Mouse (Mus musculus): ENCODE results near the gene Dupd1. TPM values are rescaled to one million over a fixed set of nuclear protein-coding genes. Genes with fewer than 3 reads are reported as not detected.

Dupd1 gene
- polyA plus RNA-seq, 1 experiment from 2014 or later: not detected

DNA sequence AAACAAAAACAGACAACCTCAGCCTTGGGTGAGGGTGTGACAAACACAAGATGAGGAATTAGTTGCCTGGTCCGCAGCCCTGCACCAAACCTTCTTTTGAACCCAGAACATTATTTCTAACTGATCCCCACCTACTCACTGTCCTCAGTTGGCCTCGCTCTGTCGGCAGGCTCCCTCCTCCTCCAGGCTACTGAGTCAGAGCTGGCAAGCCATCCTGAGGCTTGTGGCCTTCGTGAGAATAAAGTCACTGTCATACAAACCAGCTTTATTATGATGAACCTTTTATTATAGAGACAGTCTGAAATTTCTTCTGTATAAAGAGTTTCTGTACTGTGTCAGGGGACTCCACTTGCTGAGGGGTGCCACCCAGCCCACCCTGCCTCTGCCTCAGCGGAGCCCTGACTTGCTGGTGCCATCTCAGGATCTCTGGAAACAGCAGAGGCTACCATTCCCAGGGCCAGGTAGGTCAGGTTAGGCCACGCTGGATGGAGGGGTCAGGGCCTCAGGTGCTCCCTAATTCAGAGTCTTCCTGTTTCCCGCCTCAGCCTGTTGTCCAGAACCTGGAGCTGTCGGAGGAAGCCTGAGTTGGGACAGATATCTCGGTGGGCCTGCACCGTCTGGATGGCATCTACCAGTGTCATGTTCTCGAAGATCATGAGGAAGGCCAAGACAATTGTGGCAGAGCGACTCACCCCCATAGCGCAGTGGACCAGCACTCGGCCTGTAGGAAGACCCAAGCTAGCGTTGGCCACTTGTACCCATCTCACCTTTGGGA, 18.9 kb upstream of the Dupd1 start:
- no peak for DNase-seq (ENCODE audit: low spot score)
- no peaks in the 10 kb centered on the region for H3K4me1 ChIP-seq (replicated peaks; ENCODE audit: control insufficient read depth, insufficient read depth, low read length)
- H3K27me3 ChIP-seq (ENCODE audit: control insufficient read depth, insufficient read depth, low read length): no peaks in the 10 kb centered on the region
- H3K36me3 ChIP-seq (ENCODE audit: control insufficient read depth, insufficient read depth, low read length): no peaks in the 10 kb centered on the region
- ATAC-seq (ENCODE audit: low FRiP score): no peak
- no peaks in the 10 kb centered on the region for H3K9me3 ChIP-seq (ENCODE audit: control insufficient read depth, low read length)
- 95% methylated on average over 15 of the region's 15 CpGs for WGBS
- H3K27ac ChIP-seq (ENCODE audit: low read depth, low read length): no peak overlapping the region
- H3K9ac ChIP-seq (ENCODE audit: low read depth, low read length): no peak overlapping the region
- no peak overlapping the region for H3K4me3 ChIP-seq (ENCODE audit: low read depth, low read length)
- H3K4me2 ChIP-seq (replicated peaks; ENCODE audit: low read depth, low read length): no peak overlapping the region

DNA sequence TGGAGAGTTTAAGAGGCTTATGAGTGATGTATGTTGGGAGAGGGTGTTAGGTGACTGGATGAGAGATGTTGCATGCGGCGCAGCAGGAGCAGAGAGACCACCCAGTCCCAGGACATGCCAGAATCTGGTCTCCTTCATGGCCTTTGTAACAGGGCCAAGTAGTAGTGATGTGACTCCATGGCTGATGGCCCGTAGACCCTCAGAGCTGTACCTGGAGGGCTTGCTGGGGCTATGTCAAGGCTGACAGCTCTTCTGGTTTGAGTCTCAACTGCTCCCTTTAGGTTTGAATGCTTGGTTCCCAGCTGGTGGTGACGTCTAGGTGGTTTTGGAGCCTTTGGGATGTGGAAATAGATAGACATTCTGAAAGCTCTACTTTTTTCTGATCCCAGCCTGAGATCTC, 15.6 kb upstream of the Dupd1 start:
- Histone ChIP-seq H3K27me3 (ENCODE audit: control insufficient read depth, insufficient read depth, low read length) (no peaks in the 10 kb centered on the region), H3K4me3 (ENCODE audit: low read depth, low read length) (no peak overlapping the region), H3K27ac (ENCODE audit: low read depth, low read length) (no peak overlapping the region), H3K4me2 (replicated peaks; ENCODE audit: low read depth, low read length) (no peak overlapping the region), H3K9ac (ENCODE audit: low read depth, low read length) (no peak overlapping the region), H3K9me3 (ENCODE audit: control insufficient read depth, low read length) (no peaks in the 10 kb centered on the region), H3K36me3 (ENCODE audit: control insufficient read depth, insufficient read depth, low read length) (no peaks in the 10 kb centered on the region), H3K4me1 (replicated peaks; ENCODE audit: control insufficient read depth, insufficient read depth, low read length) (no peaks in the 10 kb centered on the region)
- WGBS: 95% methylated on average over 4 of the region's 4 CpGs
- no peak for DNase-seq (ENCODE audit: low spot score)
- ATAC-seq (ENCODE audit: low FRiP score): no peak

DNA sequence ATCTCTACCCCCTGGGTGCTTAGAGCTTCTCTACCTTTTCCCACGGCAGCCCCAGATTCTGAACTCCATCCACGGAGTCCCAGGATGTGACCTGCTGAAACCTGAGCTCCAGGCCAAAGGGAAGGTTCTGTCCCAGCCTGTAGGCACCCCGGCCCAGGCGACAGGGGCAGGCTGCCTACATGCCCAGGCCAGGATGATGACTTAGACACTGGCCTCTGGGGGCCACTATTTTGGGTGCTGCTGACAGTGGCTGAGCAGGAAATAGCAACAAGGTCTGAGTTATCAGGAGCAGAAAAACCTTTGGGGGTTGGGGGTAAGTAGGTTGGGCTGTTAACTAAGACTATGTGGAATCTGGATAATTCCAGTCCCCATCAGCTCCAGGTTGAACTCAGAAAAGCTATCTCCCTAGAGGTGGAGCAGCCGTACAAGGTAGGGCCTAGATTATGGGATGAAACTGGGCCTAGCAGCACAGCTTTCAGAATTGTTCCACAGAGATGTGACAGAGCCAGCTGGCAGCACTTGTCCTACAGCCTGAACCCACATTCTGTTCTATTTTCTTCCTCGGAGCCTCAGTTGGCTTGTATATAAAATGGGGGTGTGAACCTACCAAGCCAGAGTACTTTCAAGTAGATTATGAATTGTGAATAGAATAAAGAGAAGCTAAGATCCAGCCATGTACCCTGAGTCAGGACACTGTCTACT, 14.8 kb upstream of the Dupd1 start:
- H3K4me2 ChIP-seq (replicated peaks; ENCODE audit: low read depth, low read length): no peak overlapping the region
- no peak overlapping the region for H3K4me3 ChIP-seq (ENCODE audit: low read depth, low read length)
- no peak overlapping the region for H3K9ac ChIP-seq (ENCODE audit: low read depth, low read length)
- DNase-seq (ENCODE audit: low spot score): no peak
- H3K27me3 ChIP-seq (ENCODE audit: control insufficient read depth, insufficient read depth, low read length): no peaks in the 10 kb centered on the region
- no peak for ATAC-seq (ENCODE audit: low FRiP score)
- no peaks in the 10 kb centered on the region for H3K9me3 ChIP-seq (ENCODE audit: control insufficient read depth, low read length)
- no peak overlapping the region for H3K27ac ChIP-seq (ENCODE audit: low read depth, low read length)
- H3K36me3 ChIP-seq (ENCODE audit: control insufficient read depth, insufficient read depth, low read length): no peaks in the 10 kb centered on the region
- WGBS: 82% methylated on average over 6 of the region's 6 CpGs
- no peaks in the 10 kb centered on the region for H3K4me1 ChIP-seq (replicated peaks; ENCODE audit: control insufficient read depth, insufficient read depth, low read length)

DNA sequence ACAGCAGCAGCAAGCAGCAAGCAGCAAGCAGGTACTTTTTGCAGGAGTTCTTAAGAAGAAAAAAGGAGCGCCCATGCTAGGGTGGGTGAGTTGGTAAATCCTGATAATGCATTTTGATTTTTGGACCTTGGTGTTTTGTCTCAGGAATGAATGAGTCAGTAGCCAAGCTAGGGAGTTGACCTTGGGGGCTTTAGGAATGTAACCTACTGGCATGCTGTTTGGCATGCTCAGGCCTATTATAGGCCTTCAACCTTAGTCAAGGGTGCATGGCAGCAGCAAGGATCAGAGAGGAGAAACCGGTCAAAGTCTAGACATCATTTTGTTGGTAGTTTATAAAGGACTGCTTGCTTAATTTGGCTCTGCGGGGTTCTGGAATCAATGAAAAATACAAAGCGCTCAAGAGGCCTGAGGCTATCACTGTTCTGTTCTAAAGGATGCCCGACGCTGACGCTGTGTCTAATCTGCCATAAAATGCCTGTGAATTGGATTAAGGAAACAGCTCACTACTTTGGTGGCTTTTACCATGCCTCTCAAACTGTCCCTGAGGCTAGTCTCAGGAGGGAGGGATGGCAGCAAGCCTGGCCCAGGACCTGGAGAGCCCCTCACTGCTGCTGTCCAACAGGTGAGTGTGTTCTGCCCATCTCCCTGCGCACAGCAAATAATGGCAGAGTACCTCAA, 7.8 kb upstream of the Dupd1 start:
- Histone ChIP-seq H3K4me3 (ENCODE audit: low read depth, low read length) (no peak overlapping the region), H3K27ac (ENCODE audit: low read depth, low read length) (no peak overlapping the region), H3K9me3 (ENCODE audit: control insufficient read depth, low read length) (no peaks in the 10 kb centered on the region), H3K36me3 (ENCODE audit: control insufficient read depth, insufficient read depth, low read length) (no peaks in the 10 kb centered on the region), H3K4me2 (replicated peaks; ENCODE audit: low read depth, low read length) (no peak overlapping the region), H3K9ac (ENCODE audit: low read depth, low read length) (no peak overlapping the region), H3K27me3 (ENCODE audit: control insufficient read depth, insufficient read depth, low read length) (no peaks in the 10 kb centered on the region), H3K4me1 (replicated peaks; ENCODE audit: control insufficient read depth, insufficient read depth, low read length) (no peaks in the 10 kb centered on the region)
- WGBS: 74% methylated on average over 8 of the region's 8 CpGs
- DNase-seq (ENCODE audit: low spot score): no peak
- ATAC-seq (ENCODE audit: low FRiP score): no peak

DNA sequence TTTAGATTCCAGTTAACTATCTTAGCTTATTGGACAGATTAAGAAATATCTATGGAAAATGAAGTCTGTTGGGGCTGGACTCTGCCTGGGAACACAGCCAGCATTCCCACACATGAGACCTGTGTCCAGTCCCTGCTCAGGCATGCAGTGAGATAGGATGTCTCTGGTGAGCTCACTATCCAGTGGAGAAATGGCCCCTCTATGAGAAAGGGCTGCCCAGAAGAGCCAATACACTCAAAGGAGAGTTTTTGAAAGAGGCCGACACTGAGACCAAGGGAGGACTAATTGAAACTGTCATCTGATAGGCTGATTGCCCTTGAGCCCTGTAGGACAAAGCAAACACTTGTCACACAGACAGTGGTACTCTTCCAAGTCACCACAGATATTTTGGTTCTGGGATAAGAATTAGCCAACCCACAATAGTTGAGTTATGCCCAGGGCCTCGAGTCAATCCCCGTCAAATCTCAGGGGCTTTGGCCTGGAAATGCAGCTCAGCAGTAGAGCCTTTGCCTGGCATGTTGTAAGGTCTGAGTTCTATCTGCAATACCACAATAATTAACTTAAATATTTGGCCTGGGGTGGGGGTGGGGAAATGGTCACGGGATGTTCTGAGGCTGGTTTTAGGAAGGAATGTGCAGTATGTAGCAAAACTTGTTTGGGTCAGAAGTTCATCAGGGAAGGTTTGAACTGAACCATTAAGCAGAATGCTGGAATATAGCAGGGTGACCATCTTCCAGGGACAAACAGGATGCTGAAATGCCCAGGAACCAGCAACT, 6.2 kb upstream of the Dupd1 start:
- H3K4me2 ChIP-seq (replicated peaks; ENCODE audit: low read depth, low read length): no peak overlapping the region
- no peak overlapping the region for H3K4me3 ChIP-seq (ENCODE audit: low read depth, low read length)
- no peaks in the 10 kb centered on the region for H3K4me1 ChIP-seq (replicated peaks; ENCODE audit: control insufficient read depth, insufficient read depth, low read length)
- no peak for DNase-seq (ENCODE audit: low spot score)
- WGBS: 74% methylated on average over 4 of the region's 4 CpGs
- no peak overlapping the region for H3K27ac ChIP-seq (ENCODE audit: low read depth, low read length)
- no peak for ATAC-seq (ENCODE audit: low FRiP score)
- H3K36me3 ChIP-seq (ENCODE audit: control insufficient read depth, insufficient read depth, low read length): no peaks in the 10 kb centered on the region
- H3K9ac ChIP-seq (ENCODE audit: low read depth, low read length): no peak overlapping the region
- no peaks in the 10 kb centered on the region for H3K27me3 ChIP-seq (ENCODE audit: control insufficient read depth, insufficient read depth, low read length)
- no peaks in the 10 kb centered on the region for H3K9me3 ChIP-seq (ENCODE audit: control insufficient read depth, low read length)

DNA sequence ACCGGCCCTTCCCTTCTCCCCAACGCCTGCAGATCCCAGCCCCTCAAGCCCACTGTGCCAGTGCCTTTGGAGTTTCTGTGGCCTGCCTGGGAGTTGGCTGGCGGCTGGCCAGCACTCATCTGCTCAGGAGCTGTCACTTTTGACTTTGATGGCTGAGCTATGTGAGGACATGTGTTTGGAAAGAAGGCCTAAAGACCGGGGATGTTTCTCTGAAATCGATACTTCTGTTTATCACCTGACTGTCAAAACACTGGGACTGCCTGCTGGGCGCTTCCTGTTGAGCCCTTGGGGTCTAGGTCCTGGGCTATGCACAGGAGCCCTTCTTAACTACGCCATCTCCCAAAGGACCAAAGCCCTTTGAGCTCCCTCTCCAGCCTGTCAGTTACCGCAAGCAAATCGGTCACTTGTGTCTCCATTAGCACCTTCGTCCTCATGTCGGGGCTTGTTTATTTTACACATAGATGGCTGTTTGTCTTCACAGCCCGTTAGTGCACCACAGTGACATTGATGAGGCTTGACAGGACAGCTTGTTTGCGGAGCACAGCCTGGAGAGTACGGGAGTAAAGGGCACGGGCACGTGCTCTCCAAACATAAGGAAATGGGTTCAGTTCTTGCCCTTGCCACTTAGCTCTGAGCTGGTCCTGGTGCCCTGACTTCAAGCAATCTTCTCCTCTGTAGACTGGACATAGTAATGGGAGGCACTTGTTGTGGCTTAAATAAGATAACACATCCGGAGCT, 5.4 kb upstream of the Dupd1 start:
- Histone ChIP-seq H3K9ac (ENCODE audit: low read depth, low read length) (no peak overlapping the region), H3K4me1 (replicated peaks; ENCODE audit: control insufficient read depth, insufficient read depth, low read length) (no peaks in the 10 kb centered on the region), H3K27ac (ENCODE audit: low read depth, low read length) (no peak overlapping the region), H3K4me2 (replicated peaks; ENCODE audit: low read depth, low read length) (no peak overlapping the region), H3K9me3 (ENCODE audit: control insufficient read depth, low read length) (no peaks in the 10 kb centered on the region), H3K27me3 (ENCODE audit: control insufficient read depth, insufficient read depth, low read length) (no peaks in the 10 kb centered on the region), H3K4me3 (ENCODE audit: low read depth, low read length) (no peak overlapping the region), H3K36me3 (ENCODE audit: control insufficient read depth, insufficient read depth, low read length) (no peaks in the 10 kb centered on the region)
- WGBS: 57% methylated on average over 17 of the region's 17 CpGs
- DNase-seq (ENCODE audit: low spot score) (peak; percentile 39), ATAC-seq (ENCODE audit: low FRiP score) (no peak)

DNA sequence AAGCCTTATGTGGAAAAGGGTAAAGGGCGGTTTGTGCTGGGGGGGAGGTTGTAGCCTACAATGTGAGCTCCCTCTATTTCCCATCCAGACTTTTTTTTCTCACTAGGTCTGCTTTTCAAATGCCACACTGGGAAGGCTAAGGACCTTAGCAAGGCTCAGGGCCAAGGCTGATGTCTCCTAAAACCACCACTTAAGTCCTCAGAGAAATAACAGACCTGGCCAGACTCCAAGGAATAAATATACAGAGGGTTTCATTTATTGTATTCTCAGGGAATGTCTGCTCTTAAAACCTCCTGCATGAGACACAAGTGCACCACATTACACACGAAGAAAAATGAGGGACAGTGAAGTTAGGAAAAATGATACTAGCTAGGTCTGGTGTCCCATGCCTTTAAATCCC, 3.1 kb downstream of the Dupd1 start:
- no peak overlapping the region for H3K4me3 ChIP-seq (ENCODE audit: low read depth, low read length)
- no peak for ATAC-seq (ENCODE audit: low FRiP score)
- DNase-seq (ENCODE audit: low spot score): no peak
- no peaks in the 10 kb centered on the region for H3K9me3 ChIP-seq (ENCODE audit: control insufficient read depth, low read length)
- WGBS: 89% methylated on average over 2 of the region's 2 CpGs
- H3K36me3 ChIP-seq (ENCODE audit: control insufficient read depth, insufficient read depth, low read length): no peaks in the 10 kb centered on the region
- no peak overlapping the region for H3K27ac ChIP-seq (ENCODE audit: low read depth, low read length)
- H3K27me3 ChIP-seq (ENCODE audit: control insufficient read depth, insufficient read depth, low read length): no peaks in the 10 kb centered on the region
- H3K4me2 ChIP-seq (replicated peaks; ENCODE audit: low read depth, low read length): no peak overlapping the region
- no peak overlapping the region for H3K9ac ChIP-seq (ENCODE audit: low read depth, low read length)
- H3K4me1 ChIP-seq (replicated peaks; ENCODE audit: control insufficient read depth, insufficient read depth, low read length): no peaks in the 10 kb centered on the region

DNA sequence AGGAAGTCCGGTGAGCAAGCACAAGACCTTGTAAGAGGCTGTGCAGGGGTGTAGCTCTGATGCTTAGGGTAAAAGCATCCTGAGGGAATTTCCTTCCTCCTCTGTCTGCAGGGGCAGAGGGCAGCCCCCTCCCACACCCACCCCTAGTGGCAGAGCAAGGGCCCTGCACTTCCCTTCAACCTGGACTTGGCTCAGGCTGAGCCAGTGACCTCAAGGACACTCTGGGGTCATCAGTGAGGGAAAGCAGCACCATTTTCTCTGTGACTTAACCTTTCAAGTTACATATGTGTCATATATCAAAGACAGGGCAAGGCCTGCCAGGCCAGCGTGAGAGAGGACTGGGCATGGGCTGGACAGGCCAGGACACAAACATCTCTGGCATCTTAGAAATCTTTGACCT, 4.8 kb downstream of the Dupd1 start:
- H3K9me3 ChIP-seq (ENCODE audit: control insufficient read depth, low read length): no peaks in the 10 kb centered on the region
- no peaks in the 10 kb centered on the region for H3K27me3 ChIP-seq (ENCODE audit: control insufficient read depth, insufficient read depth, low read length)
- no peaks in the 10 kb centered on the region for H3K4me1 ChIP-seq (replicated peaks; ENCODE audit: control insufficient read depth, insufficient read depth, low read length)
- H3K27ac ChIP-seq (ENCODE audit: low read depth, low read length): no peak overlapping the region
- H3K36me3 ChIP-seq (ENCODE audit: control insufficient read depth, insufficient read depth, low read length): no peaks in the 10 kb centered on the region
- no peak overlapping the region for H3K4me2 ChIP-seq (replicated peaks; ENCODE audit: low read depth, low read length)
- no peak overlapping the region for H3K9ac ChIP-seq (ENCODE audit: low read depth, low read length)
- no peak overlapping the region for H3K4me3 ChIP-seq (ENCODE audit: low read depth, low read length)
- no peak for ATAC-seq (ENCODE audit: low FRiP score)
- 62% methylated on average over 2 of the region's 2 CpGs for WGBS
- DNase-seq (ENCODE audit: low spot score): no peak

Measured in hindbrain, embryonic 11.5 days (tissue).